Mouse (Mus musculus) midbrain, embryonic 11.5 days (tissue): Measurements from ENCODE around the gene Kcnab3. TPM values are rescaled to one million over a fixed set of nuclear protein-coding genes. Genes with fewer than 3 reads are reported as not detected.

Source experiments
- ATAC-seq: fragments of 200-750 bp; cut with Nextera tagmentation; 2 replicates; pipeline ENCODE4 v1.8.0; 2017; ENCODE audit warnings: moderate TSS enrichment, moderate library complexity; ENCODE audit not compliant: low FRiP score
- DNase-seq: peaks from one replicate; pipeline ENCODE4 v3.0.0; 2015; ENCODE audit warnings: low spot score; ENCODE audit errors: missing footprints
- H3K27ac ChIP-seq: fragments of 300-500 bp; sonication (generic); 2 replicates; pipeline ENCODE4 v1.5.1; 2014; ENCODE audit warnings: low read depth, low read length
- H3K27me3 ChIP-seq: fragments of 300-500 bp; sonication (generic); 2 replicates; pipeline ENCODE4 v1.6.1; 2014; ENCODE audit warnings: mild to moderate bottlenecking, low read length, moderate library complexity, mixed read lengths; ENCODE audit not compliant: control insufficient read depth, insufficient read depth
- H3K36me3 ChIP-seq: fragments of 300-500 bp; sonication (generic); 2 replicates; pipeline ENCODE4 v1.6.1; 2014; ENCODE audit warnings: mild to moderate bottlenecking, low read length, moderate library complexity, mixed read lengths; ENCODE audit not compliant: control insufficient read depth, insufficient read depth
- H3K4me1 ChIP-seq: fragments of 300-500 bp; sonication (generic); 2 replicates; pipeline ENCODE4 v1.6.1; 2014; ENCODE audit warnings: low read length; ENCODE audit not compliant: control insufficient read depth, insufficient read depth
- H3K4me2 ChIP-seq: fragments of 300-500 bp; sonication (generic); 2 replicates; pipeline ENCODE4 v1.6.1; 2014; ENCODE audit warnings: mild to moderate bottlenecking, moderate library complexity
- H3K4me3 ChIP-seq: fragments of 300-500 bp; sonication (generic); 2 replicates; pipeline ENCODE4 v1.5.1; 2014; ENCODE audit warnings: low read depth, low read length
- H3K9ac ChIP-seq: fragments of 300-500 bp; sonication (generic); 2 replicates; pipeline ENCODE4 v1.6.1; 2014; ENCODE audit warnings: low read length
- H3K9me3 ChIP-seq: fragments of 300-500 bp; sonication (generic); 2 replicates; pipeline ENCODE4 v1.6.1; 2016; ENCODE audit warnings: low read length; ENCODE audit not compliant: control insufficient read depth
- WGBS: fragments of 180-500 bp; shearing (Covaris S2); extraction: QIAGEN DNeasy Blood & Tissue Kit; methylation state at CpG from one replicate; pipeline ENCODE4 v1.1.7; 2014; 5-methylcytosine and 5-hydroxymethylcytosine counted together
- polyA plus RNA-seq: library from polyadenylated mRNA; unstranded; fragments of >200 nt; fragmentation: Nextera tagmentation; extraction: Ambion mirVana; gene quantifications from 2 replicates; pipeline ENCODE4 v1.2.1, GENCODE M21; 2014

Kcnab3 gene
- polyA plus RNA-seq, 1 experiment from 2014 or later, result 2.9 TPM

DNA sequence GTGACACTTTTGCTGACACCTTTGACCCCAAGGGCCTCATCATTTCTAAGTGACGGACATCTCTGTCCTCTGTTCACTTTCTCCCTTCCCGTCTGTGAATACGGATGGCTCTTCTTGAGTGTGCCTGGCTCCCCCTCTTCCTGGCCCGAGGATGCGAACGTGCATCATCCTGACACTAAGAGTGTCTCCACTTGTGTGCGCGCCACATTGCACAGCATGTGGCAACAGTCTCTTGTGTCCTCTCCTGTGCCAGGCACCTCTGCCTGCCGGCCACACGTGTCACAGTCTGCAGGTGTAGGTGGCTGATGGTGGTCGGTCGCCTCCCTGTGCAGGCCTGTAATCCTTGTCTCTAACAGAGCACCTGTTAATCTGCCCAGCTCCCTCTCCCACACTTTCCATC lies 45.5 kb downstream of the Kcnab3 start:
- DNase-seq, result no peak
- Histone ChIP-seq H3K4me3 (no peak overlapping the region), H3K9ac (0 out of 2 replicates have a peak overlapping the region, but pooled peaks have one; percentile 18)

DNA sequence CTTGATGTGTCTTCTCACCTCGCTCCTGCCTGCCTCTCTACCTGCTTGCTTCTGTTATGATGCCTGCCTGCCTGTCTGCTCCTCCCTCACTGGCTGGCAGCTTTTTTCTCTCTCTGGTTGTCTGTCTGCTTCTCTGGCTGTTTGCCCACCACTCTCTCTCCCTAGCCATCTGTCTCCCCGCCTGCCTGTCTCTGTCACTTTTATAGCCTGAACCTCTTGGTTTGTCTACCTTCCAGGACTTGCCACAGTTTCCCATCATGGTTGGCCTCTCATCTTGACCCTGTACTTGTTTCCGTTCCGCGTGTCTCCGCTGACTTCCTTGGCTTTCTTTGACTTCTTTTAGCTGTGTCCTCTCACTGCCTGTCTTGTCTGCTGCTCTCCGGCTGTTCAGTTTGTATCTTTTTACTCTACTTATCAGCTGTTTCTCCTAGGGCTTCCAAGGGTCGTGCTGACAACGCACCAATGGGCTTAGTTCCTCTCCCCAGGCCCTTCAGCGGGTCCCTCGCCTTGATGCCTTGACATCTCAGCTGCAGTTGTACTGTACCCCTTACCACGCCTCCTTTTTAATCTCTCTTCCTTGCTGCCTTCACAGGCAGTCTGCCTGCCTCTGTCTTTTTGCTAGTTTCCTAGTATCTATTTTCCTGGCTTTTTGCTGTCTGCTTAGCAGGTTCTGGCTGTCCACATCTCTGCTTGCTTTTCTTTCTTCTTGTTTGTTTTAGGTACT lies 46.2 kb downstream of the Kcnab3 start:
- no peak for DNase-seq
- H3K4me1 ChIP-seq, result peaks cover 27% of the 10 kb centered on the region

More for the DNA sequence above, 45.5 kb downstream of the Kcnab3 start:
- ATAC-seq, result no peak
- 33% methylated on average over 12 of the region's 12 CpGs for WGBS
- Histone ChIP-seq H3K27ac (peak overlapping the region; percentile 62; the same call in 1 of the 2 replicates), H3K4me2 (peak overlapping the region; percentile 36), H3K9me3 (no peaks in the 10 kb centered on the region; the same call in 1 of the 2 replicates), H3K27me3 (no peaks in the 10 kb centered on the region), H3K4me1 (peaks cover 29% of the 10 kb centered on the region), H3K36me3 (no peaks in the 10 kb centered on the region)

DNA sequence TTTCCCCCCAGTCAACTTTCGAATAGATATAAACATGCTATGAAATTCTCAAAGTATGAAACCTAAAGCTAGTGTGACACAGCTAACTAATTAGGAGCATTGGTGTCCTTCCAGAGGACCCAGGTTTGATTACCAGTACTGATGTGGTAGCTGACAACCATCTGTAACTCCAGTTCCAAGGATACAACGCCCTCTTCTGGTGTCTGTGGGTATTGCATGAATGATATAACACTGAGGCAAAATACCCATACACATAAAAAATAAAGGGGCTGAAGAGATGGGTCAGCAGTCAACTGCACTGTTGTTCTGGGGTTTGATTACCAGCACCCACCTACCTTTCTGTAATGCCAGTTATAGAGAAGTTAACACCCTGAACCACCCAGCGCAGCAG lies 46.7 kb downstream of the Kcnab3 start:
- H3K36me3 ChIP-seq, result no peaks in the 10 kb centered on the region
- no peak overlapping the region for H3K4me3 ChIP-seq
- no peaks in the 10 kb centered on the region for H3K27me3 ChIP-seq
- no peak overlapping the region for H3K9ac ChIP-seq
- DNase-seq (no peak), ATAC-seq (no peak)
- H3K9me3 ChIP-seq, result no peaks in the 10 kb centered on the region; the same call in 1 of the 2 replicates
- 66% methylated on average over 3 of the region's 3 CpGs for WGBS
- H3K4me2 ChIP-seq, result no peak overlapping the region
- no peak overlapping the region for H3K27ac ChIP-seq
- peaks cover 22% of the 10 kb centered on the region for H3K4me1 ChIP-seq

More for the DNA sequence above, 46.2 kb downstream of the Kcnab3 start:
- Histone ChIP-seq H3K36me3 (no peaks in the 10 kb centered on the region), H3K9me3 (no peaks in the 10 kb centered on the region; the same call in 1 of the 2 replicates), H3K27ac (no peak overlapping the region), H3K9ac (no peak overlapping the region), H3K27me3 (no peaks in the 10 kb centered on the region), H3K4me3 (no peak overlapping the region), H3K4me2 (no peak overlapping the region)
- 68% methylated on average over 12 of the region's 12 CpGs for WGBS
- ATAC-seq, result no peak

DNA sequence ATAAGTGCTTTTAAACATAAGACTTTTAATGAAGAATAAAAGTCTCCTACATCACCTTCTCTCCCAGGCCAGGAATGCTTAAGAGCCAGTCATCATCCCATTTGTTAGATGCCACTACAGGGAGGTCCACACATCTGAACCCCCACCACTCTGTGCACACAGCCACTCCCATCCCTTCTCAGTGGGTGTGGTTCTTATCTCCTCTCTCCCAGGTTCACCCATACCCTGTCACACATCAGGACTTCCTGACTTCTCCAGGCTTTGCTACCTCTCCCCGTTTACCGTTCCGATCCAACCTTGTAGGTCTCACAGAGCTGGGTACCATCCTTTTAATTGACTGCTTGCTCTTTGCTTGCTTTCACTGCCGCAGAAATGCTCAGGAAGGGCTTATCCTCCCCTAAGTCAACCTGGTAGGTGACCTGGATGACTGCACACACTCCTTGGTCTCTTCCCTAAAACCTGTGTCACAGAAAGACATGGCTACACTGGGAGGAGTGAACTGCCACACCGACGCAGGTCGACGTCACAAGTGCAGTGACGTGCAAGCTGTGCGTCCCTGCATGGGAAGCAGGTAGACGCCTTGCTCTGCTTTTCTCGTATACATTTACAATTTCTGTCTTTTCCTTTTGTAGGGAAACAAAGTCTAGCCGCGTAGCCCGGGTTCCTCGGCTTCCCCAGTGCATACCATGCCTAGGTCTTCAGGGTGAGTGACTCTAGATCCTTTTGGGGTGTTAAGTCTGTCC lies 47.3 kb downstream of the Kcnab3 start:
- DNase-seq (no peak), ATAC-seq (no peak)
- H3K27ac ChIP-seq, result no peak overlapping the region
- H3K4me1 ChIP-seq, result peaks cover 18% of the 10 kb centered on the region
- no peaks in the 10 kb centered on the region for H3K36me3 ChIP-seq
- no peak overlapping the region for H3K4me2 ChIP-seq
- H3K27me3 ChIP-seq, result no peaks in the 10 kb centered on the region
- no peaks in the 10 kb centered on the region; the same call in 1 of the 2 replicates for H3K9me3 ChIP-seq
- no peak overlapping the region for H3K9ac ChIP-seq
- WGBS, result 89% methylated on average over 16 of the region's 16 CpGs
- no peak overlapping the region for H3K4me3 ChIP-seq

DNA sequence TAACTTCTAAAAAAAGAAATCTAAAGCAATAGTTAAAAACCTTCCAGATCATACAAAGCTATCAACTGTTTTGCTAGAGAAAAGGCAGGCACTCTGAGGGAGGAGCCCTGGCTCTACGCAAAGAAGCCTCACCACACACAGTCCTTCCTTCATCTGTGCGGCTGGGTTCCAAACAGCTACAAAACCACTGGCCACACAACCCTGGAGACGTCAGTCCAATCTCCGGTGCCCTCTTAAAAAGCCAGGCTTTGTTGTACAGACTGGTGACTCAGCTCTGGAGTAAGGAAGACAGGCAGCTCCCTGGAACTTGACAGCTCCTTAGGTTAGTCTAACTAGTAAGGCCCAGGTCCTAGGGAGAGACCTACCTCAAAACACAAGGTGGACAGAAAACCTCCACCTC lies 49.6 kb downstream of the Kcnab3 start:
- H3K27ac ChIP-seq, result no peak overlapping the region
- no peak overlapping the region for H3K9ac ChIP-seq
- no peak overlapping the region for H3K4me2 ChIP-seq
- no peaks in the 10 kb centered on the region for H3K27me3 ChIP-seq
- 91% methylated on average over 4 of the region's 4 CpGs for WGBS
- ATAC-seq (no peak), DNase-seq (no peak)
- H3K4me1 ChIP-seq, result peaks cover 11% of the 10 kb centered on the region
- H3K4me3 ChIP-seq, result no peak overlapping the region
- no peaks in the 10 kb centered on the region; the same call in 1 of the 2 replicates for H3K9me3 ChIP-seq
- H3K36me3 ChIP-seq, result no peaks in the 10 kb centered on the region

DNA sequence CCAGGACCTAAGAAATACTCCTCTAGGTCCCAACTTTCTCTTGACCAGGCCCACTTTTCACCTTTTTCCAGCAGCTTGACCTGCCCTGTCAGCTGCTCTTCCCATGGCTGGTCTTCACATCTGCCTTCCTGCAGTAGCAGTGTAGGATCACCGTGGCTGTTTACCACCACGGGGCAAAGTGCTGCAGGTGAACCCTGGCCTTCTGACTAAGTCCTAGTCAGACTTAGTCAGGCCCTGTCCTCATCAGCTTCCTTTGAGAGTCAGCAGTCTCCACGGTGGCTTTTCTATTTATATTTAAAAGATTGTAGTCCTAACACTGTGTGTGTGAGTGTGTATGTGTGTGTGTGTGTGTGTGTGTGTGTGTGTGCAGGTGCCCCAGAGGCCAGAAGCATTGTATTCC lies 51.7 kb downstream of the Kcnab3 start:
- Histone ChIP-seq H3K4me2 (no peak overlapping the region), H3K4me3 (no peak overlapping the region), H3K27ac (no peak overlapping the region), H3K36me3 (no peaks in the 10 kb centered on the region), H3K9me3 (no peaks in the 10 kb centered on the region; the same call in 1 of the 2 replicates), H3K9ac (no peak overlapping the region), H3K4me1 (no peaks in the 10 kb centered on the region; the same call in 1 of the 2 replicates), H3K27me3 (no peaks in the 10 kb centered on the region)
- 83% methylated on average over 3 of the region's 3 CpGs for WGBS
- DNase-seq (no peak), ATAC-seq (no peak)

DNA sequence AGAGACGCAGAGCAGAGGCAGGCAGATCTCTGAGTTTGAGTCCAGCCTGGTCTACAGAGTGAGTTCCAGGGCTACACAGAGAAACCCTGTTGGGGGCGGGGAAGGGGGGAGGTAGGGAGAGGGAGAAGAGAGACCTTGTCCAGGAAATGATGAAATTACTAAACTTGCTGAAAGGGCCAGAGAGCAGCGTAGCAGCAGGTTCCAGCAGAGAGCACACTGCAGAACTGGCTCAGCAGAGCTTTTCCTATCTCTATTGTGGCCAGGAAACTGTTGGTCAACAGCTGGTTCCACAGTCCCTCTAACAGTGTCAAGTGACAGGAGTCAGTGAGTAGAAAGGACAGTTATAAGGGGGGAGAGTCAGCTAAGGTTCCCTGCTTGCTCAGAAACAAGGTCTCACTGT lies 53.5 kb downstream of the Kcnab3 start:
- ATAC-seq, result no peak
- H3K4me3 ChIP-seq, result no peak overlapping the region
- no peaks in the 10 kb centered on the region for H3K27me3 ChIP-seq
- H3K36me3 ChIP-seq, result no peaks in the 10 kb centered on the region
- no peak overlapping the region for H3K4me2 ChIP-seq
- no peak overlapping the region for H3K27ac ChIP-seq
- WGBS, result 99% methylated on average over 3 of the region's 3 CpGs
- H3K9ac ChIP-seq, result no peak overlapping the region
- H3K9me3 ChIP-seq, result no peaks in the 10 kb centered on the region
- no peaks in the 10 kb centered on the region for H3K4me1 ChIP-seq
- DNase-seq, result no peak

DNA sequence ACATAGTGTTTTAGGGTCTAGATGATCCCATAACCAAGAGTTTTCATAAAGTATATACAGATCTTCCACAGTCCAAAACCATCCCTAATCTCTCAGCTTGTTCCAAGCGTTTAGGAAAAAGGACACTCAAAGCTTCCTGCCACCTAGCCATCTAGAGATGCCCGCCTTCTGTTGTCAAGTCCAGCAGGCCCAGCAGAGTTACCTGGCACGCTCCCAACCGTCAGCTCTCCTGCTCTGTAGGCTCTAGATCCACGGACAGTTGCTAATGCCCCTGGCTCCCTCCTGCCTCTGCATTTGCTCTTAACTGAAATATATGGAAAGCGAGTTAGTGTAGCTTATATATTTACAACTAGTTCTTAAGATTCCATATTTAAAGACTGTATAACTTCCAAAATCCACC lies 55.3 kb downstream of the Kcnab3 start:
- Histone ChIP-seq H3K36me3 (no peaks in the 10 kb centered on the region), H3K4me2 (no peak overlapping the region), H3K27ac (no peak overlapping the region), H3K4me1 (no peaks in the 10 kb centered on the region), H3K9ac (no peak overlapping the region), H3K27me3 (no peaks in the 10 kb centered on the region), H3K4me3 (no peak overlapping the region), H3K9me3 (no peaks in the 10 kb centered on the region)
- 87% methylated on average over 6 of the region's 6 CpGs for WGBS
- ATAC-seq (no peak), DNase-seq (no peak)
